Mouse (Mus musculus) left cerebral cortex, postnatal 25 days (tissue): Measurements from ENCODE around the gene Zfp277. TPM values are rescaled to one million over a fixed set of nuclear protein-coding genes. Genes with fewer than 3 reads are reported as not detected.

Source experiments
- DNase-seq, 2 experiments: peaks; one replicate each; pipeline ENCODE4 v3.0.0; 2022; ENCODE audit warnings: low spot score in 2 of 2, mixed read lengths in 1 of 2
- intact Hi-C: fragments of 180-260 bp; cut with DNase I; formaldehyde crosslinking; loops from one replicate; pipeline ENCODE4 v1.15.1; 2025
- total RNA-seq, 2 experiments: library from RNA; stranded (reverse); gene quantifications; 2 replicates each; pipeline ENCODE4 v1.2.3; 2021

The Zfp277 gene
- total RNA-seq, 2 experiments from 2014 or later = 18.2 to 19.6 TPM

DNA sequence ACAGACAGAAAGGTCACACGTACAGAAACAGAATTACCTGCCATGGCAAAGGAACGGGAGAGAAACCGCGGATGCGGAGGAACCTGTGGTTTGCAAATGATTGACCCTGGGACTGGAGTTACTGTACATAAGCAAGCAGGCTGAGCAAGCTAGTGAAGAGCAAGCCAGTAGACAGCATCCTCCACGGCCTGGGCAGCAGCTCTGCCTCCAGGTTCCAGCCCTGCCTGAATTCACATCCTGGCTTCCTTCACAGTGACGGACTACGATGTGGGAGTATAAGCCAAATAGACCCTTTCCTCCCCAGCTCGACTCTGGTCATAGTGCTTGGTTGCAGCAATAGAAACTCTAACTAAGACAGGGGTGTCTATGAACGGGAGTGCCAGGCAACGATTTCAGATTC, 63.9 kb downstream of the Zfp277 start:
- intact Hi-C loops = loop anchor here (5.0 kb wide), 1 partner anchor 125 kb away; no protein-coding TSS in a partner anchor
- DNase-seq = peak in 1 of 2 experiments; percentile 26

GRCm38 (mm10) chr12:40381173-40381801, 64.4 kb downstream of the Zfp277 start:
- peak in 1 of 2 experiments; percentile 54 for DNase-seq
- intact Hi-C loops = loop anchor here (5.0 kb wide), 1 partner anchor 124 kb away; no protein-coding TSS in a partner anchor

GRCm38 (mm10) chr12:40379538-40379923, 66.2 kb downstream of the Zfp277 start:
- DNase-seq = no peak
- intact Hi-C loops = no loop called here

DNA sequence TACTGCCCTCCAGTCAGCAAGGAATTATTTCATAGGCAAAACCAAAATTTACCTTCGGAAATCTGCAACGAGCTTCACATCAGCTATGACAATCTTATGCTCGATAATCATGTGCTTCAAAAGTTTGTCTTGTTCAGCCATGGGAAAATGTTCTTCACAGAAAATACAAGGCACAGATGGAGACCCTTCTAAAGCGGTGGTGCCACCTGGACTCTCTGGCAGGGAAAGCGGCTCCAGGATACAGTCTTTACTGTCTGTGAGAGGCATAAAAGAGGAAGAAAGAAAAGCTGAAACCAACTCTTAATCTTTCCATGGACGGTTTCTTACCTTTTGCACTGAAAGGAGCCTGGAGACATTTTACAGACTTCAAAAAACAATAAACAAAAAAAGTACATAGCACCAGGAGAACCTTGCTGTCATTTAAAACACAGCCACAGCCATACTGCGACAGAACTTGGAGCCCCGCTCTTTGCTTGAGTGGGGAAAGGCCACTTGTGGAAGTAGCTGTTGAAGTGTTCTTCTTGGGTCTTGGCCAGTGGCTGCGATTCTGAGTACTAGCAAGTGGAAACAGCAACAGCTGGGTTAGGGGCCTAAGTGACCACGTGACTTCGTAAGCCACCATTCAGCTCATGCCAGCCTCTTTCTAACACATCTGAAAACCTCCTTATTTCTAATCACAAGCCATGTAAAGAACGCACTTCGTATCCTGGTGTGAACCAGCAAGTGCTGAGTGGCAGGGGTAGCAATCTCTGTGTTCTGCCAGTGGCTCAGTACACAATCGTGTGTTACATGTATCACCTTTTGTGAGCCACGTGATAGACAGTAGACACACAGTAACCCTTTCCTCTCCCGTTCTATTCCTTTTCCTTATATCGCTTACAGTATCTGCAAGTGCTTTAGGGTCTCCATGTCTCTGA, 66.8 kb downstream of the Zfp277 start:
- intact Hi-C loops = no loop called here
- DNase-seq = peak in 1 of 2 experiments; percentile 24

- DNase-seq = no peak
- intact Hi-C loops = no loop called here
These were observed 93.8 kb downstream of the Zfp277 start for GRCm38 (mm10) chr12:40351879-40352278.

GRCm38 (mm10) chr12:40348251-40348650, 97.5 kb downstream of the Zfp277 start:
- intact Hi-C loops = no loop called here
- no peak for DNase-seq

GRCm38 (mm10) chr12:40347060-40347698, 98.5 kb downstream of the Zfp277 start:
- intact Hi-C loops = no loop called here
- no peak for DNase-seq

GRCm38 (mm10) chr12:40341443-40341842, 104.3 kb downstream of the Zfp277 start:
- intact Hi-C loops = no loop called here
- no peak for DNase-seq

DNA sequence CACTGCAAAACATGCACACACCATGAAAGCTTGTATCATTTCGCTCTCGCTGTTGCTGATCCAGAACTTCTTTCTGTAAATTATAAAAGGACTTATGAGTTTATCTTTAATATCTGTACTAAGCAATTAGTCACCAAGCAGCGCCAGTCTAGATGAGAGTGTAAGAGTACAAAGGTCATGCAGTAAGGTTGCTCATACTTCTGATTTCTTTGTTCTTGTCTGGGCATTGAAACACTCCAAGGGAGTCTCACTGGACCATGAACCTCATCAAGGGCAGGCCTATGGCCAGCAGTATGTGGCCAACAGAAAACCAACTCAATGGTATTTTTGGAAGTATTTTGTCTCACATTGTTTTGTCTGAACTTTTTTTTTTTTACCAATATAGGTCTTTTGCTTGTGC, 110.4 kb downstream of the Zfp277 start:
- DNase-seq = no peak

DNA sequence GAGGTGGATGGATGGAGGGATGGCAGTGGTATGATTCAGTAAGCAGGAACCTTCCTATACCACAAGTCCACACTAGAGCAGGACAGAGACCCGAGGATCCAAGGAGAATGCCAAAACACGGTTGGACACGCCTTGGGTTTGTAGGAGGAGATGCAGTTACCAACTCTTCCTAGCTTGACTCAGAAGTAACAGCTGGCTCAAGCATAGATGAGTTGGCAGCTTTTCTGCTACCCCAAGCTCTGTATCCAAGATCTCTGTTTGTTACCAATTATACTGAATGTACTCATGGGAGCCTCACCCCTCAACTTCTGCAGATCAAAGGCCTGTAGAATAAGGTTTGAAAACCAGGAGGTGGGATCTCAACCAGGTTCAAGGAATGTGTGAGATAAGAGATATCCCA, 114.2 kb downstream of the Zfp277 start:
- intact Hi-C loops = no loop called here
- DNase-seq = no peak

More for the DNA sequence above, 110.4 kb downstream of the Zfp277 start:
- intact Hi-C loops = no loop called here

GRCm38 (mm10) chr12:40327012-40327660, 118.6 kb downstream of the Zfp277 start:
- DNase-seq = no peak
- intact Hi-C loops = no loop called here

GRCm38 (mm10) chr12:40325582-40325981, 120.1 kb downstream of the Zfp277 start:
- intact Hi-C loops = no loop called here
- DNase-seq = peak in 1 of 2 experiments; percentile 58

GRCm38 (mm10) chr12:40324819-40325218, 120.9 kb downstream of the Zfp277 start:
- no peak for DNase-seq
- intact Hi-C loops = no loop called here

GRCm38 (mm10) chr12:40315146-40315545, 130.6 kb downstream of the Zfp277 start:
- intact Hi-C loops = no loop called here

DNA sequence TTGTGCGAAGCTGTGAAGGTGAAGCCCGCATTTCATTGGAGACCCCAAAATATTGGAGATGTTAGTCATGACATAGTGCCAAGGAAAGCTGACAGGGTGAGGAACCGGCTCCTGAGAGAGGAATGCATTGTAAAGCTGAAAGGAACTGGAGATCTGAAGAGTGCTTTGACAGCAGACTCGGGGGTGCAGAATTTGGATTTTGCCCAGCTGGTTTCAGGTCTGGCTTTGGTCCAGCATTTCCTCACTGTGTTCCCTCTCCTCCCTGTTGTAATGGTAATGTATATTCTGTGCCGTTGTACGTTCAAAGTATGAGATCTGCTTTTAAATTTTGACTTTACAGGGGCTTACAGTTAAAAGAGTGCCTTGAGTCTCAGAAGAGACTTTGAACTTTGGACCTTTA, 141.7 kb downstream of the Zfp277 start:
- no peak for DNase-seq
- intact Hi-C loops = no loop called here

More at GRCm38 (mm10) chr12:40315146-40315545, 130.6 kb downstream of the Zfp277 start:
- no peak for DNase-seq

- intact Hi-C loops = no loop called here
- DNase-seq = no peak
These were observed 147.1 kb downstream of the Zfp277 start for GRCm38 (mm10) chr12:40298636-40299035.

- intact Hi-C loops = no loop called here
- no peak for DNase-seq
These were observed 159.2 kb downstream of the Zfp277 start for GRCm38 (mm10) chr12:40286539-40286938.

- intact Hi-C loops = no loop called here
These were observed 164.9 kb downstream of the Zfp277 start for GRCm38 (mm10) chr12:40280596-40281325.

GRCm38 (mm10) chr12:40277581-40277980, 168.1 kb downstream of the Zfp277 start:
- no peak for DNase-seq
- intact Hi-C loops = no loop called here

More at GRCm38 (mm10) chr12:40280596-40281325, 164.9 kb downstream of the Zfp277 start:
- no peak for DNase-seq
